12 mouse cellular contexts compared by ENCODE assay signal in the genomic region with DNA sequence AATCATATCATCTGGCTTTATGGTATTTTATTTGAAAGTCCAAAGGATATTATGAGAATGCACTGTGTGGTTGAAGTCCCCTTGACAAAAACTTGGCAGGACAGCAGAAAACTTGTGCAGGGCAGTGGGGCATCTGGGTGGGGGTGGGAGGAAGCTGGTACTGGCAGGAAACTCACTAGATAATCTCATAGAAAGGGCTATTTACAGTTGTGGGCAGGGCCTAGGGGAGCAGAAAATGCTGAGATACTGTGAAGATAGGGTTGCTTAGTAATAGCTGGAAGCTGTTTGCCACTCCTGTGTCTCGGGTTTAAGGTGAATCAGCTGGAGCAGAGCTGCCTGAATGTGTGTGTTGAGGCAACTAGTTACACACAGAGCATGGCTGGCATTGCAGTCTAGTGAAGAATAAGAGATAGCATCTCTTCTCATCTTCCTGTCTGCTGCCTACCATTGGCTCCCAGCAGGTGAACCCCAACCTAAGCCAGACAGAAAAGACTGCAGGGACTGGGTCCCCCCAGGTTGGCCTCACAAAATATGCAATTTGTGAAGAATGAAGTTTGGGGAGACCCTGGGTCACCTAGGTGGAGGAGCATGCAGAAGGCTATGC. TPM values are rescaled to one million over a fixed set of nuclear protein-coding genes. Genes with fewer than 3 reads are reported as not detected.
DNase-seq lines count a peak whose midpoint lies in the region; ATAC-seq and TF ChIP-seq lines count a peak whose summit lies in the region.
"Had no signal": no experiment of that assay in that cellular context is flagged by ENCODE, and none has a peak within 500 bp of the region (broad histone marks: within the 10 kb centered on the region; RNA-seq: fewer than 3 reads in every experiment).

No protein-coding gene starts in this region.

- H3K36me3 ChIP-seq in lung, embryonic 14.5 days (ENCODE audit: insufficient read depth) = peaks cover 62% of the 10 kb centered on the region
- H3K36me3 ChIP-seq in intestine, embryonic 14.5 days (ENCODE audit: control insufficient read depth, insufficient read depth, low read length) = peaks cover 73% of the 10 kb centered on the region

- ATAC-seq in lung, embryonic 14.5 days (ENCODE audit: insufficient read depth) = peak; percentile 49; the same call in 1 of the 2 replicates
- ATAC-seq in intestine, embryonic 14.5 days (replicated peaks; ENCODE audit: low FRiP score, low TSS enrichment, low read depth) = peak; percentile 44; the same call in 1 of the 2 replicates
- peak; percentile 52; the same call in 1 of the 2 replicates for ATAC-seq in monocyte, adult 5-6 weeks (replicated peaks; ENCODE audit: insufficient number of reproducible peaks, low FRiP score, low TSS enrichment, poor library complexity, severe bottlenecking)

- peak; percentile 3 for DNase-seq in lung, embryonic 14.5 days
- DNase-seq in lung, adult 18-20 months = no peak
- DNase-seq in MN1 (ENCODE audit: low spot score) = peak; percentile 20
- no peak for DNase-seq in intestine, embryonic 14.5 days (ENCODE audit: low spot score)
- DNase-seq in embryo, embryonic 10 days (ENCODE audit: low spot score) = no peak
- no peak for DNase-seq in urinary bladder, postnatal 25 days (ENCODE audit: low spot score)
- DNase-seq: adrenal gland, postnatal 36 days; cerebellum, adult 9-10 months; right cerebral cortex, postnatal 14 days had no signal

- 39% methylated on average over 1 of the region's 1 CpGs for WGBS in lung, embryonic 14.5 days
- 44% methylated on average over 1 of the region's 1 CpGs for WGBS in intestine, embryonic 14.5 days

- no peaks in the 10 kb centered on the region for H3K4me1 ChIP-seq in lung, embryonic 14.5 days (ENCODE audit: insufficient read depth)
- no peaks in the 10 kb centered on the region for H3K4me1 ChIP-seq in intestine, embryonic 14.5 days (replicated peaks; ENCODE audit: control insufficient read depth, insufficient read depth, low read length)

- H3K4me3 ChIP-seq in lung, embryonic 14.5 days (ENCODE audit: low read depth, low read length) = no peak overlapping the region
- H3K4me3 ChIP-seq in intestine, embryonic 14.5 days (ENCODE audit: low read depth, low read length) = no peak overlapping the region
- H3K4me3 ChIP-seq: erythroblast, embryonic 14.5 days; heart, adult 2 months had no signal

- no peak overlapping the region for H3K27ac ChIP-seq in lung, embryonic 14.5 days (ENCODE audit: low read depth)
- H3K27ac ChIP-seq in intestine, embryonic 14.5 days (ENCODE audit: low read depth) = no peak overlapping the region
- H3K27ac ChIP-seq: heart, adult 2 months had no signal

- no peaks in the 10 kb centered on the region for H3K9me3 ChIP-seq in lung, embryonic 14.5 days (ENCODE audit: low read depth, low read length)
- no peaks in the 10 kb centered on the region for H3K9me3 ChIP-seq in intestine, embryonic 14.5 days (ENCODE audit: control insufficient read depth, low read length)

- TF ChIP-seq CTCF in lung, embryonic 14.5 days (IDR thresholded peaks at IDR 0.05; ENCODE audit: low read depth) = no peak

- H3K4me2 ChIP-seq in lung, embryonic 14.5 days = no peak overlapping the region
- H3K4me2 ChIP-seq in intestine, embryonic 14.5 days (ENCODE audit: low read length) = no peak overlapping the region

- no peaks in the 10 kb centered on the region for H3K27me3 ChIP-seq in lung, embryonic 14.5 days (ENCODE audit: insufficient read depth, low read length)
- H3K27me3 ChIP-seq in intestine, embryonic 14.5 days (replicated peaks; ENCODE audit: control insufficient read depth, insufficient read depth, low read length) = no peaks in the 10 kb centered on the region

- no peak overlapping the region for H3K9ac ChIP-seq in lung, embryonic 14.5 days
- H3K9ac ChIP-seq in intestine, embryonic 14.5 days (ENCODE audit: low read length) = no peak overlapping the region

RNA-seq across cellular contexts. Expression of gene Nt5c3, which starts 44.3 kb away (rescaled TPM):
- 60.7 and 63.3 TPM in 2 replicates for polyA plus RNA-seq in lung, embryonic 14.5 days (2014; fragmentation: Nextera tagmentation; extraction: Ambion mirVana)
- polyA plus RNA-seq in intestine, embryonic 14.5 days (2014; fragmentation: Nextera tagmentation; extraction: Ambion mirVana) = 63.7 and 69.1 TPM in 2 replicates
- 38.6 to 88.2 TPM (median 56.0 TPM) in 3 replicates for total RNA-seq in monocyte, adult 5-6 weeks (2017)

RNA-seq across cellular contexts. Expression of gene Vmn1r4, which starts 44.4 kb away (rescaled TPM):
- polyA plus RNA-seq in lung, embryonic 14.5 days (2014; fragmentation: Nextera tagmentation; extraction: Ambion mirVana) = 0.12 and 0.20 TPM in 2 replicates
- polyA plus RNA-seq in intestine, embryonic 14.5 days (2014; fragmentation: Nextera tagmentation; extraction: Ambion mirVana) = 0.17 and 0.31 TPM in 2 replicates
- 0.19 TPM in 2 of 3 replicates, not detected in the other for total RNA-seq in monocyte, adult 5-6 weeks (2017)
- polyA plus RNA-seq: erythroblast, embryonic 14.5 days had no signal

RNA-seq across cellular contexts. Expression of gene Fkbp9, which starts 47.6 kb away (rescaled TPM):
- polyA plus RNA-seq in lung, embryonic 14.5 days (2014; fragmentation: Nextera tagmentation; extraction: Ambion mirVana) = 178 and 186 TPM in 2 replicates
- 111 and 113 TPM in 2 replicates for polyA plus RNA-seq in intestine, embryonic 14.5 days (2014; fragmentation: Nextera tagmentation; extraction: Ambion mirVana)
- 0.29 to 1.2 TPM (median 0.32 TPM) in 3 replicates for total RNA-seq in monocyte, adult 5-6 weeks (2017)

Comparison
In these comparisons a context has a peak if more than half of its experiments do, and no peak if none do; other contexts are left out.
1. DNase-seq: peak in lung, embryonic 14.5 days (single experiment) and MN1 (single experiment); none in lung, adult 18-20 months (0 of 2), intestine, embryonic 14.5 days (single experiment), embryo, embryonic 10 days (single experiment) and urinary bladder, postnatal 25 days (single experiment).
2. Peak in every context shown above with its lines, with median percentiles within 50 percentile points of each other: ATAC-seq.